Mouse (Mus musculus) stomach, embryonic 15.5 days (tissue): ENCODE measurements at regions not wholly inside any gene's neighbourhood (a gene's known extent, or its start where the extent isn't known, plus 50 kb on each side); places are given as distances from the start of the nearest gene placed in this dataset.

Source experiments
- ATAC-seq: fragments of 200-750 bp; cut with Nextera tagmentation; 2 replicates; pipeline ENCODE4 v1.8.0; 2017; ENCODE audit warnings: low read depth, moderate number of reproducible peaks, moderate TSS enrichment; ENCODE audit not compliant: insufficient read depth, low FRiP score
- H3K27ac ChIP-seq: fragments of 300-500 bp; sonication (generic); 2 replicates; pipeline ENCODE4 v1.5.1; 2015; ENCODE audit warnings: mild to moderate bottlenecking, inconsistent platforms
- H3K27me3 ChIP-seq: fragments of 300-500 bp; sonication (generic); replicated peaks from 2 replicates; pipeline ENCODE4 v1.6.1; 2015; ENCODE audit warnings: inconsistent platforms
- H3K36me3 ChIP-seq: fragments of 300-500 bp; sonication (generic); 2 replicates; pipeline ENCODE4 v1.6.1; 2015; ENCODE audit warnings: inconsistent platforms
- H3K4me1 ChIP-seq: fragments of 300-500 bp; sonication (generic); 2 replicates; pipeline ENCODE4 v1.6.1; 2015; ENCODE audit warnings: inconsistent platforms
- H3K4me2 ChIP-seq: fragments of 300-500 bp; sonication (generic); 2 replicates; pipeline ENCODE4 v1.6.1; 2015; ENCODE audit warnings: mild to moderate bottlenecking, inconsistent platforms
- H3K4me3 ChIP-seq: fragments of 300-500 bp; sonication (generic); replicated peaks from 2 replicates; pipeline ENCODE4 v1.5.1; 2015; ENCODE audit warnings: inconsistent platforms
- H3K9ac ChIP-seq: fragments of 300-500 bp; sonication (generic); 2 replicates; pipeline ENCODE4 v1.6.1; 2015; ENCODE audit warnings: inconsistent platforms
- H3K9me3 ChIP-seq: fragments of 300-500 bp; sonication (generic); 2 replicates; pipeline ENCODE4 v1.6.1; 2016; ENCODE audit warnings: inconsistent platforms
- WGBS: fragments of 180-500 bp; shearing (Covaris S2); methylation state at CpG from one replicate; pipeline ENCODE4 v1.1.7; 2015; 5-methylcytosine and 5-hydroxymethylcytosine counted together

- ATAC-seq, result no peak
- 40% methylated on average over 2 of the region's 2 CpGs for WGBS
Observed at GRCm38 (mm10) chr2:137794841-137795240, 461.5 kb upstream of the Btbd3 start.

GRCm38 (mm10) chr2:137784091-137784490 lies 472.3 kb upstream of the Btbd3 start:
- H3K4me2 ChIP-seq, result no peak overlapping the region
- no peaks in the 10 kb centered on the region for H3K27me3 ChIP-seq
- H3K9ac ChIP-seq, result no peak overlapping the region
- WGBS, result 81% methylated on average over 6 of the region's 6 CpGs
- H3K4me3 ChIP-seq, result no peak overlapping the region
- no peaks in the 10 kb centered on the region for H3K36me3 ChIP-seq
- no peak overlapping the region for H3K27ac ChIP-seq
- H3K4me1 ChIP-seq, result no peaks in the 10 kb centered on the region
- ATAC-seq, result no peak
- no peaks in the 10 kb centered on the region for H3K9me3 ChIP-seq

More at GRCm38 (mm10) chr2:137794841-137795240, 461.5 kb upstream of the Btbd3 start:
- Histone ChIP-seq H3K4me3 (no peak overlapping the region), H3K9ac (no peak overlapping the region), H3K4me1 (no peaks in the 10 kb centered on the region), H3K9me3 (no peaks in the 10 kb centered on the region), H3K27me3 (no peaks in the 10 kb centered on the region), H3K36me3 (no peaks in the 10 kb centered on the region), H3K27ac (no peak overlapping the region), H3K4me2 (no peak overlapping the region)

GRCm38 (mm10) chr2:137777430-137777829 lies 478.9 kb upstream of the Btbd3 start:
- H3K4me1 ChIP-seq, result no peaks in the 10 kb centered on the region
- H3K4me3 ChIP-seq, result no peak overlapping the region
- H3K9me3 ChIP-seq, result no peaks in the 10 kb centered on the region
- 82% methylated on average over 3 of the region's 3 CpGs for WGBS
- H3K36me3 ChIP-seq, result no peaks in the 10 kb centered on the region
- H3K9ac ChIP-seq, result no peak overlapping the region
- no peaks in the 10 kb centered on the region for H3K27me3 ChIP-seq
- no peak for ATAC-seq
- no peak overlapping the region for H3K27ac ChIP-seq
- H3K4me2 ChIP-seq, result no peak overlapping the region

- Histone ChIP-seq H3K36me3 (no peaks in the 10 kb centered on the region), H3K9ac (no peak overlapping the region), H3K9me3 (no peaks in the 10 kb centered on the region), H3K27me3 (no peaks in the 10 kb centered on the region), H3K4me3 (no peak overlapping the region), H3K4me2 (no peak overlapping the region), H3K4me1 (no peaks in the 10 kb centered on the region), H3K27ac (no peak overlapping the region)
- ATAC-seq, result no peak
Observed at GRCm38 (mm10) chr2:137764785-137765184, 491.6 kb upstream of the Btbd3 start.

- no peak for ATAC-seq
- 62% methylated on average over 2 of the region's 2 CpGs for WGBS
- Histone ChIP-seq H3K27me3 (no peaks in the 10 kb centered on the region), H3K9me3 (no peaks in the 10 kb centered on the region), H3K27ac (no peak overlapping the region), H3K4me1 (peaks cover 9% of the 10 kb centered on the region; the same call in 1 of the 2 replicates), H3K36me3 (no peaks in the 10 kb centered on the region), H3K4me3 (no peak overlapping the region), H3K9ac (no peak overlapping the region), H3K4me2 (no peak overlapping the region)
Observed at GRCm38 (mm10) chr2:137759455-137759854, 496.9 kb upstream of the Btbd3 start.

- no peak for ATAC-seq
- WGBS, result 72% methylated on average over 4 of the region's 4 CpGs
Observed at GRCm38 (mm10) chr2:137758389-137758788, 498.0 kb upstream of the Btbd3 start.

GRCm38 (mm10) chr2:137757231-137758212 lies 498.8 kb upstream of the Btbd3 start:
- Histone ChIP-seq H3K9me3 (no peaks in the 10 kb centered on the region), H3K27ac (no peak overlapping the region), H3K4me1 (peaks cover 9% of the 10 kb centered on the region; the same call in 1 of the 2 replicates), H3K36me3 (no peaks in the 10 kb centered on the region), H3K4me3 (no peak overlapping the region), H3K4me2 (no peak overlapping the region), H3K27me3 (no peaks in the 10 kb centered on the region), H3K9ac (no peak overlapping the region)
- no peak; the same call in 1 of the 2 replicates for ATAC-seq
- 38% methylated on average over 13 of the region's 13 CpGs for WGBS

More at GRCm38 (mm10) chr2:137758389-137758788, 498.0 kb upstream of the Btbd3 start:
- H3K36me3 ChIP-seq, result no peaks in the 10 kb centered on the region
- no peak overlapping the region for H3K27ac ChIP-seq
- H3K27me3 ChIP-seq, result no peaks in the 10 kb centered on the region
- peaks cover 9% of the 10 kb centered on the region; the same call in 1 of the 2 replicates for H3K4me1 ChIP-seq
- H3K4me2 ChIP-seq, result no peak overlapping the region
- no peak overlapping the region for H3K9ac ChIP-seq
- H3K9me3 ChIP-seq, result no peaks in the 10 kb centered on the region
- no peak overlapping the region for H3K4me3 ChIP-seq

GRCm38 (mm10) chr2:137756220-137756619 lies 500.1 kb upstream of the Btbd3 start:
- no peak for ATAC-seq
- WGBS, result 14% methylated on average over 3 of the region's 3 CpGs

GRCm38 (mm10) chr2:137754481-137754880 lies 501.9 kb upstream of the Btbd3 start:
- Histone ChIP-seq H3K27ac (no peak overlapping the region), H3K9ac (no peak overlapping the region), H3K4me2 (no peak overlapping the region), H3K9me3 (no peaks in the 10 kb centered on the region), H3K27me3 (no peaks in the 10 kb centered on the region), H3K36me3 (no peaks in the 10 kb centered on the region), H3K4me3 (no peak overlapping the region), H3K4me1 (peaks cover 9% of the 10 kb centered on the region; the same call in 1 of the 2 replicates)
- WGBS, result 94% methylated on average over 3 of the region's 3 CpGs
- ATAC-seq, result no peak

More at GRCm38 (mm10) chr2:137756220-137756619, 500.1 kb upstream of the Btbd3 start:
- Histone ChIP-seq H3K36me3 (no peaks in the 10 kb centered on the region), H3K27me3 (no peaks in the 10 kb centered on the region), H3K4me2 (no peak overlapping the region), H3K4me3 (no peak overlapping the region), H3K27ac (no peak overlapping the region), H3K4me1 (peaks cover 9% of the 10 kb centered on the region; the same call in 1 of the 2 replicates), H3K9me3 (no peaks in the 10 kb centered on the region), H3K9ac (no peak overlapping the region)

- Histone ChIP-seq H3K4me1 (no peaks in the 10 kb centered on the region), H3K4me2 (no peak overlapping the region), H3K4me3 (no peak overlapping the region), H3K9me3 (no peaks in the 10 kb centered on the region), H3K36me3 (no peaks in the 10 kb centered on the region), H3K27ac (no peak overlapping the region), H3K27me3 (no peaks in the 10 kb centered on the region), H3K9ac (no peak overlapping the region)
- 9% methylated on average over 2 of the region's 2 CpGs for WGBS
- ATAC-seq, result no peak
Observed at GRCm38 (mm10) chr2:137732410-137732809, 524.0 kb upstream of the Btbd3 start.

GRCm38 (mm10) chr2:137730472-137730931 lies 525.9 kb upstream of the Btbd3 start:
- Histone ChIP-seq H3K9me3 (no peaks in the 10 kb centered on the region), H3K36me3 (no peaks in the 10 kb centered on the region), H3K4me2 (no peak overlapping the region), H3K27me3 (no peaks in the 10 kb centered on the region), H3K4me1 (no peaks in the 10 kb centered on the region), H3K9ac (no peak overlapping the region), H3K4me3 (no peak overlapping the region), H3K27ac (no peak overlapping the region)
- ATAC-seq, result no peak
- WGBS, result 88% methylated on average over 12 of the region's 12 CpGs

- Histone ChIP-seq H3K27ac (no peak overlapping the region), H3K9me3 (no peaks in the 10 kb centered on the region), H3K9ac (no peak overlapping the region), H3K4me3 (no peak overlapping the region), H3K36me3 (no peaks in the 10 kb centered on the region), H3K4me2 (no peak overlapping the region), H3K4me1 (no peaks in the 10 kb centered on the region), H3K27me3 (no peaks in the 10 kb centered on the region)
- no peak for ATAC-seq
- 78% methylated on average over 6 of the region's 6 CpGs for WGBS
Observed at GRCm38 (mm10) chr2:137729871-137730270, 526.5 kb upstream of the Btbd3 start.
